Mouse (Mus musculus): ENCODE measurements around the gene Csad.

GRCm38 (mm10) chr15:102209114-102209513, 4.6 kb upstream of the Csad start:
- TF ChIP-seq CTCF (IDR thresholded peaks at IDR 0.05; ENCODE audit: low read depth) (no peak), EP300 (IDR thresholded peaks at IDR 0.05; ENCODE audit: low read depth) (no peak)
